Mouse (Mus musculus): Measurements from ENCODE around the gene Nufip1. TPM values are rescaled to one million over a fixed set of nuclear protein-coding genes. Genes with fewer than 3 reads are reported as not detected.

The Nufip1 gene
- total and polyA plus RNA-seq, 3 experiments = 20.6 to 36.5 (median 21.6) TPM

DNA sequence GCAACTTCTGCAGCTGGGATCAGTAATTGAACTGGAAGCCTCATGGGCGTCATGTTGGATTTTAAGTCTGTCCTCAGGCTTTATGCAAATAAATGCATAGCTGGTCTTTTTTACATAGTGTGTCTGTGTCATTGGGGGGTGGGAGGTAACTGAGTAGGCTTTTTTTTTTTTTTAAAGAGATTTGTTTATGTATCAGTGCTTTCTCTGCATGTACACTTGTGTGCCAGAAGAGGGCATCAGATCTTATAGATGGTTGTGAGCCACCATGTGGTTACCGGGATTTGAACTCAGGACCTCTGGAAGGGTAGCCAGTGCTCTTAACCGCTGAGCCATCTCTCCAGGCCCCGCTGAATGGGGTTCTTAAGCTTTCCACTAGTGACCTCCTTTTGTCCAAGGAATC, 24.3 kb downstream of the Nufip1 start:
- no peak overlapping the region for H3K27ac ChIP-seq (ENCODE audit: control insufficient read depth, low read depth, low read length)
- H3K79me2 ChIP-seq (ENCODE audit: control insufficient read depth, insufficient read depth, low read length, poor library complexity) = no peaks in the 10 kb centered on the region
- no peaks in the 10 kb centered on the region for H3K4me1 ChIP-seq (ENCODE audit: control insufficient read depth in 1 of 2, insufficient read depth in 2 of 2, low read length in 2 of 2)
- no peak overlapping the region for H3K9ac ChIP-seq (ENCODE audit: control insufficient read depth, low read depth, low read length, poor library complexity, severe bottlenecking)
- DNase-seq (ENCODE audit: low read depth, low spot score) = peak; percentile 20
- TF ChIP-seq NRF1 (IDR thresholded peaks at IDR 0.05; ENCODE audit: insufficient read depth, low read depth, low read length, poor library complexity, severe bottlenecking) = no peak
- TF ChIP-seq SMC3 (IDR thresholded peaks at IDR 0.05; ENCODE audit: low read depth, low read length) = 0 out of 2 replicates have a peak, but pooled peaks have one; percentile 13
- no peak for TF ChIP-seq MAZ (IDR thresholded peaks at IDR 0.05; ENCODE audit: low read depth, low read length)
- TF ChIP-seq ZNF384 (IDR thresholded peaks at IDR 0.05; ENCODE audit: low read depth, low read length) = peak; percentile 76
- TF ChIP-seq TAL1 (IDR thresholded peaks at IDR 0.05; ENCODE audit: low read length) = no peak
- peak in 2 of 3 experiments; percentile 6 to 26; a peak in 2 of 6 replicates for TF ChIP-seq CTCF (IDR thresholded peaks at IDR 0.05 in 2 of 3, conservative IDR thresholded peaks at IDR 0.05 in 1 of 3; ENCODE audit: control insufficient read depth in 1 of 3, insufficient read depth in 1 of 3, low read depth in 2 of 3, low read length in 3 of 3, poor library complexity in 1 of 3, severe bottlenecking in 1 of 3)
- TF ChIP-seq MAX (IDR thresholded peaks at IDR 0.05; ENCODE audit: low read length) = no peak
- no peaks in the 10 kb centered on the region for H3K9me3 ChIP-seq (replicated peaks; ENCODE audit: insufficient read depth, low read length)
- H3K4me3 ChIP-seq (ENCODE audit: control insufficient read depth in 1 of 2, insufficient read depth in 1 of 2, low read depth in 2 of 2, low read length in 2 of 2) = no peak overlapping the region
- no peaks in the 10 kb centered on the region for H3K27me3 ChIP-seq (ENCODE audit: control insufficient read depth in 1 of 2, insufficient read depth in 2 of 2, low read length in 2 of 2)
- peaks cover 6 to 23% of the 10 kb centered on the region in 2 experiments; a peak in 3 of 4 replicates for H3K36me3 ChIP-seq (ENCODE audit: control insufficient read depth in 1 of 2, insufficient read depth in 2 of 2, low read length in 2 of 2)

DNA sequence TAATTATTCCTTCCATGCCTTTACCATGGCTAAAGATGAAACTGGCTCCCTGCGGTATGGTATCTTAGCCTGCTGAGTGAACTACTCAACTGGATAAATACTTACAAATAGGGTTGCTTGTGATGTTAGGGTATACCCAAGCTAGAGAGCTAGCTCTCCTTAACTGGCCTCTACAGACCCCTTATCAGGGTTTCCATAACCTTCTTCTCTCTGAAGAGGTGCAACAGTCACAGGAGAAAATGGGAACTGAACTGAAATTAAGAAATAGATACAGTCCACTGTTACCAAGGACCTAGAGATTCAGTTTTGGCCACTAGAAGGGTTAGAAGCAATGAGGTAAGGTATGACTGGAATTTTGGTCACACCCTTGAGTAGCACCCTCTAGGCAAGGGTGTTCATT, 34.6 kb downstream of the Nufip1 start:
- Histone ChIP-seq H3K27ac (ENCODE audit: control insufficient read depth, low read depth, low read length) (peak overlapping the region; percentile 34), H3K27me3 (ENCODE audit: control insufficient read depth in 1 of 2, insufficient read depth in 2 of 2, low read length in 2 of 2) (no peaks in the 10 kb centered on the region), H3K9ac (ENCODE audit: control insufficient read depth, low read depth, low read length, poor library complexity, severe bottlenecking) (no peak overlapping the region), H3K9me3 (replicated peaks; ENCODE audit: insufficient read depth, low read length) (no peaks in the 10 kb centered on the region), H3K79me2 (ENCODE audit: control insufficient read depth, insufficient read depth, low read length, poor library complexity) (no peaks in the 10 kb centered on the region; the same call in 1 of the 2 replicates), H3K4me1 (ENCODE audit: control insufficient read depth in 1 of 2, insufficient read depth in 2 of 2, low read length in 2 of 2) (peaks cover 5 to 34% of the 10 kb centered on the region in 2 experiments), H3K36me3 (ENCODE audit: control insufficient read depth in 1 of 2, insufficient read depth in 2 of 2, low read length in 2 of 2) (peaks cover 0 to 26% of the 10 kb centered on the region in 2 experiments; a peak in 2 of 4 replicates), H3K4me3 (ENCODE audit: control insufficient read depth in 1 of 2, insufficient read depth in 1 of 2, low read depth in 2 of 2, low read length in 2 of 2) (no peak overlapping the region)
- DNase-seq (ENCODE audit: low read depth, low spot score) = peak; percentile 78
- TF ChIP-seq ZKSCAN1 (IDR thresholded peaks at IDR 0.05; ENCODE audit: low read depth, low read length) = no peak
- no peak for TF ChIP-seq ZC3H11A (IDR thresholded peaks at IDR 0.05; ENCODE audit: low read depth, low read length)
- TF ChIP-seq MYB (IDR thresholded peaks at IDR 0.05; ENCODE audit: low read depth, low read length) = no peak
- TF ChIP-seq TCF12 (IDR thresholded peaks at IDR 0.05; ENCODE audit: low read depth, low read length) = peak; percentile 91
- peak; percentile 58; the same call in 1 of the 2 replicates for TF ChIP-seq ETS1 (IDR thresholded peaks at IDR 0.05; ENCODE audit: low read depth, low read length)
- TF ChIP-seq MAFK (IDR thresholded peaks at IDR 0.05; ENCODE audit: borderline replicate concordance, low read depth, low read length) = no peak
- TF ChIP-seq GABPA (IDR thresholded peaks at IDR 0.05; ENCODE audit: low read depth, low read length) = no peak
- TF ChIP-seq TAL1 (IDR thresholded peaks at IDR 0.05; ENCODE audit: low read length) = peak; percentile 69
- peak; percentile 84 to 92 for TF ChIP-seq EP300 (IDR thresholded peaks at IDR 0.05; ENCODE audit: low read depth in 1 of 2, low read length in 2 of 2)
- no peak for TF ChIP-seq KAT2A (conservative IDR thresholded peaks at IDR 0.05; ENCODE audit: low read depth, low read length)
- TF ChIP-seq GATA1 (IDR thresholded peaks at IDR 0.05; ENCODE audit: low read depth, low read length) = peak; percentile 91
- TF ChIP-seq SIN3A (IDR thresholded peaks at IDR 0.05; ENCODE audit: low read length) = no peak

Measured in MEL (cell line).